Mouse (Mus musculus) T-helper 2 cell (primary cell): ENCODE results near the gene Hs6st2.

Experiments
- in situ Hi-C: fragments of 300-600 bp; cut with MboI, MseI; formaldehyde crosslinking; loops from one replicate; pipeline ENCODE4 v1.15.1; 2025; ENCODE audit warnings: high pct_unique_total_duplicates

The Hs6st2 gene

DNA sequence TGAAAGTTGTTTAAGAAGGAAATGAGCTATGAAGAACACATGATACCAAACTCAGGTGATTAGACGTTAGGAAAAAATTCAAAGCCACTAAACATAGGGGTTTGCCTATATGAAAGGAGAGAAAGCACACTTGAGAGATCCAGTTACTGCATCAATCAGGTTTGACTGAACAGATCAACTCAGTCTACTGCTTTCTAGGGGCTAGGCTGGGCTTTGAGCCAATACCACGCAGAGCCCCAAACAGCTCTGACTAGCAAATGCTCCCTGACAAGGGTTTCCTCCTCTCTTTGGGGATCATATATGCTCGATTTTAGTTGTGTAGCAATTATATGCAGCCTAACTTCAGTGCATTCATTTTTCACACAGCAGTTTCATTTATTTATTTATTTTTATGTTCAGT, 96.2 kb downstream of the Hs6st2 start:
- in situ Hi-C loops, result no loop called here

DNA sequence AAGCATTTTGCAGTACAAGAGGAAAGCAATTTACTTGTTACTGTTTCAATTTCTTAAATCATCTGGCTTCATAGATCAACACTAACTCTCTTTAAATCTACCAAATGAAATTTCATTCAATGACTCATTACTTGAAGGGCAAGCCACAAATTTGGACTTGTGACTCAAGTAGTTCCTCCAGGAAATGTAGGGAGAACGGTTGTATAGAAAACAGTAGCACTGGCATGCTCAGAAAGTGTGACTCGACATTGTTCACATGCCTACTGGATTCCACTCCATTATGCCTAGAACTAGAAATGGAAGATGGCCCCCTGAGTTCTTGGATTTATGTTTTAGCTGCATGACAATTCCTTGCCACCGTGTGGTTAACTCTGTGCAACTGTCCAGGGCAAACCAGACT, 100.0 kb downstream of the Hs6st2 start:
- in situ Hi-C loops, result no loop called here

DNA sequence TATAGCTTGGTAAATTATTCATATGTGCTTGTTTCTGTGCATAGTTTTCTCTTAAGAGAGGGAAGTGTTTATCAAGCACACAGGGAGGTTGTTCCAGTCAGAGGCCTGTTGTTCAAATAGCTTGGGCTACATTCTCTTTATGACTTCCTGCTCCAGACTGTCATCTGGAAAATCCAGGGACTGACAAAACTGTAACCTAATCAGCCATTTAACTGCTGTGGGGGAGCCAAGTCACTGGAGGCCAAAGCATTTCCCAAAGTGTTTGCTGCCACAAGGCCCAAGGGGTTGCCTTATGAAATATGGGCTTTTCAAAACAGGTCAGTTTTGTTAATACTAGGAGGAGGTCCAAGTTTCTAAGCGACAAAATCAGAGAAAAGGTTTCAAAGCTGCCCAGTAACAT, 119.8 kb downstream of the Hs6st2 start:
- in situ Hi-C loops, result no loop called here

DNA sequence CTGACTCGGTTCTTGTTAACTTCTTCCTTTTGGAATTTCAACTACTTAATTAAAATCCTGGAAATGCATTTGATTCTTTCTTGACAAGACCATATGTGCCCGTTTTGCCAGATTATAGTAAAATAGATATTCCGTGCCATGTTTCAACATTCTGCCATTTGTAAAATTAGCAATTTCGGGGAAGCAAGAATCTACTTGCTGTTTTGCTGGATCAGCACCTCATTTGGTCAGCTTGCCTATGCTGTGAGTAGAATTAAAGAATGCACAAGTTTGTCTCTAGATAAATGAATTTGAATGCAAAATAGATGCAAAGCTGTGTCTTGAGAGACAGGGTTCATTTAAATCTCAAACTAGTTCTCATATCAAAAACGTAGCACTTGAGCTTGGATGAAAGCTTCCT, 142.0 kb downstream of the Hs6st2 start:
- in situ Hi-C loops, result no loop called here

DNA sequence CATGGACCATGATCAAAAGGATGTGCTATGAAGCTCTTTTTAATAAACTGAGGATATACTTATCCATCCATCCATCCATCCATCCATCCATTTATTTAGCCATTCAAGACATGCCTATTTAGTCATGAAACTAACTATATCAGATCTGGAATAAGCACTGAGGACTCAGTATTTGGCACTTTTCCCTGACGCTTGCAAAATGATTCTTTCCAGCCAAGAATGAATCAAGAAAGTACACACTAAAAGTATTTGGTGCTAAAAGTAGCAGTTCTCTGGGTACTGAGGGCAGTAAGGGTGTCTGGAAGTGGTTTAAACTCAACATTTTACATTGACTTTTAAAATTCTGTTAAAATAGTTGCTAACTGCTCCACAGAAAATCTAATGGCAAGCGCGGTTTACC, 144.6 kb downstream of the Hs6st2 start:
- in situ Hi-C loops, result no loop called here

DNA sequence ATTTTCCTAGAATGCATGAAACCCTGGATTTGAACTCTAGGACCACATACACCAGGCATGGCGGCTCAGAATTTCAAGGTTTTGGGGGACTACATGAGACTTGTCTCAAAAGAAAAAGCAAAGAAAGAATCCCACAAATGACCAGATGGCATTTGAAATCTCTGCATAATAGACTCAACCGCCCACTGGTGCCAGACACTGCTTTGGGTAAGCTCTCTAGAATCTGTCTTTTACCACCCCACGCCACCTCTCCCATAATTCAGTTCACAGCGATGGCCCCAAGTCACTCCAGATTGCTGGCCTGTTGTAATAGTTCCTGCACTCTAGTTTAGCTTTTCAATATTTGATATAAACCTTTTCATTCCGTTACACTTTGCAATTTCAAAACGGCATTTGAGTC, 146.4 kb downstream of the Hs6st2 start:
- in situ Hi-C loops, result no loop called here

DNA sequence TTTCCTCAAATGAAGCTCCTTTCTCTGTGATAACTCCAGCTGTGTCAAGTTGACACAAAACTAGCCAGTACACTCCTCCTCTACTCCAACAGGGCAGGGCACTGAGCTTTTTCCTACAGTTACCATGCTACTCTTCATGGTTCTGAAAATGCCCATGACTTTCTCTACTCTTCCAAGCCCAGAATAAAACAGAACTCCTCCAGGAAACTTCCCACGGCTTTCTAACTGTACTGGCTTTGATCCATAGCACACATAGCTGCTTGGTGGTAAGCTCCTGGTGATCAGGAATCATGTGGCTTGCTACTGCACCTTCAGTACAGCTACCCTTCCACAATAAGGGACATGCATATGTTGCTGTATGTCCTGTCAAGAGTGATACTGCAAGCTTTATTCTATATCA, 150.5 kb downstream of the Hs6st2 start:
- in situ Hi-C loops, result no loop called here

DNA sequence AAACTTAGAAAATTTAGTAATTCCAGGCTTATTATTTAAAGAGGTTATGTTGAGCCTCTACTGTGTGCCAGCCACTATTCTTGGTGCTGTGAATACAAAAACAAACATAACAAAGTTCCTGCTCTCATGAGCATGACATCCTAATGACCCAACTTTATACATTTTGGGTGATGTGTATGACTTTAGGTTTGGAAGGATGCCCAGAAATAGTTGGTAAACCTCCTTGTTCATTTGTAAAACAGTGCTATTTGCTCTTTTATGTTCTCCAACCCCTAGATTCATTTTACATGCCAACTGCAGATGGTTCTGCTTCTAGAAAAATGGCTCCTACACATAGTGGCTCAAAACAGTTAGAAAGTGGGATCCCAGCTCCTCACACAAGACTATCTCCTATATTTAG, 153.1 kb downstream of the Hs6st2 start:
- in situ Hi-C loops, result no loop called here

DNA sequence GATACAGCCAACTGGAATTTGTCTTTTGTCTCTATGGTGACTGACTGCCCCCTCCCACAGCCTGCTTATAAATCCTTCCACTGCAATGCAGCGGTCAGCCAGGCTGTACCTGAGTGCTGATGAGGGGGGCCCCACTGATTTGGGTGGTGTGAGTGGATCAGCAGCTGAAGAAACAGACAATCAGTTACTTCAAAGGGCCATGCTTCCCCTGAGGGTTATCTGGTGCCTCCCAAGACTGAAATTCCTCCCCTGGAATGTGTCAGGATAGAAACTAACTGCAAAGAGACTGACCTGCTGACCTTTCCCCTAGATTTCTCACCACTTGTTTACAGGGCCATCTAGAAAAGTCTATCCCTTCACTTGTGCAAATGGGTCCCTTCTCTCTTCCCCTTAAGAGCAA, 166.8 kb downstream of the Hs6st2 start:
- in situ Hi-C loops, result no loop called here

DNA sequence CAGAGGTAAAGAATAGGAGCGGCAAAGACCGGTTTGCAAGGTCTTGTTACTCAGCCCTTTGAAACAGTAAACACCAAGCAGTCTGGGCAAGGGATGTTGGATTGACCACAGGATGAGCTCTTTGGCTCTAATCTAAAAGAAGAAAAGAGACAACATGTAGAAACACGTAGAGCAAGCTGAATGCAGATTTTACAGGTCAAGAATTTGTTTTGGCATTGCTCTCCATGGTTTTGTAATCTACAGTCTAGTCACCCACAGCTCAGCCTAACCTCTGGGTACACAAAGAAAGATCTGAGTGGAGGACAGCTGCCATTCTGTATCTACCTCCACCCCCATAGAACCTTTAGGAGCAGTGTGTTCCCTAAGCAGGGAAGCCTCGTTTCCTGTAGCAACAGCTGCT, 175.1 kb downstream of the Hs6st2 start:
- in situ Hi-C loops, result no loop called here

DNA sequence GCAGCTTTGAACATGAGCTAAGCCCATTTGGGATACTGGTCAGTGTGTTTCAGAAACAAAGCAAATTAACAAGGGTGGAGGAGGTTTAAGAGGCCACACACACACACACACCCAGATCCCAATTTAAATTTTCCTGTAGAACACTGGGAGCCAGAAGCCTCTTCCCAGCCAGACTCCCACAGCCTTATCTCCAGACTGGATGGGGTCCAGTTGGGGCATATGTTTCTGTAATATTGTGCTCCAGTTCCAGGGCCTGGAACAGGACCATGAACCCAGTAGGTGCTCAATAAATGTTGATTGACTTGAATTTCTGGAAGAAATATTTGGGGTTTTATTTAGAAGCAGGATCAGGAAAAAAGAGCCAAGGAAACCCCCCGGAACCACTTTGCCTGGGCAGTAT, 176.0 kb downstream of the Hs6st2 start:
- in situ Hi-C loops, result no loop called here

DNA sequence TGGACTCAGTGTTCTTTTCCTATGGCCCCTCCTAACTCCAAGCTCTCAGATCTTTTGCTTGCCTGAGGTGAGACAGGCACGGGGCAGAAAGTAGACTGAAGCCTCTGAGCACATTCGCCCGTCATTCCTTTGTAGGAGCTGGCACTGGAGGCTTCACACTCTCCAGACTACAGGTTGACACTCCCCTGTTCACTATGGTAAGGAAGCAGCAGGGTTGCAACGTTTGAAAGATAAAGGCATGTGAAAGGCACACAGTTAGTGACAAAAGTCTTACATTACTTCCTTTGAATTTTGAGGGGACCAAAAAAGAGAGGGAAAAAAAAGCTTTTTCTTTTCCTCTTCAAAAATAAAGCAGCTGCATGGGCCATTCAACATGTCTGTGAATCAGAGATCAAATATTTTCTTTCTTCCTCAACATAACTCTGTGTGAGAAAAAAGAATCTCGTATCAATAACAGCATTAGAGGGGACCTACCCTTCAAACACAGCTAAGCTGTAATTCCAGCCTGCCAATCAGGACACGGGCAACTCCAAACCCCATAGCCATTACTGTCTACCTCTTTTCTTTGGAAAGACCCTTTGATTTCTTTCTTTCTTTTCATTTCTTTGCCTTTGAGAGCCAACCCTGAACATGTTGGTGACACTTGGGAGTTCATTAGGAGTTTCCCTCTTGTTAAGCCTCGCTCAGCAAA, 177.7 kb downstream of the Hs6st2 start:
- in situ Hi-C loops, result no loop called here

DNA sequence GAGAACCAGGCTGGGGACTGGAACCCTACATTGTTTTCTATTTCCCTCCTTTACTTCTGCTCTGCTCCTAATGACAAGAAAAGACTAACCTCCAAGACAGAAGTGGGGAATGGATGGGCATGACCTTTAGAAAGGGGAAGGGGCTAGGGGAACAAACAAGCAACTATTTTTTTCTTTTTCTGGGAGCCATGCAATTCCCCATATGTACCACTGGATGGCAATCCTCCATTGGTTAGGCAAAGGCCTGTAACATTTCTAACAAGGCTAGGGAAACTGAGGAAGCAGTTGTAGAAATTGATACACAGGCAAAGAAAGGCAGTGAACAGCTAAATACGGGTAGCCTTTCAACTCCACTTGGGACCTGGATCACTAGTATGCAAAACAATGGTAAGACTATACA, 183.8 kb downstream of the Hs6st2 start:
- in situ Hi-C loops, result loop anchor here (10.0 kb wide), 1 partner anchor 1427 kb away; no protein-coding TSS in a partner anchor

DNA sequence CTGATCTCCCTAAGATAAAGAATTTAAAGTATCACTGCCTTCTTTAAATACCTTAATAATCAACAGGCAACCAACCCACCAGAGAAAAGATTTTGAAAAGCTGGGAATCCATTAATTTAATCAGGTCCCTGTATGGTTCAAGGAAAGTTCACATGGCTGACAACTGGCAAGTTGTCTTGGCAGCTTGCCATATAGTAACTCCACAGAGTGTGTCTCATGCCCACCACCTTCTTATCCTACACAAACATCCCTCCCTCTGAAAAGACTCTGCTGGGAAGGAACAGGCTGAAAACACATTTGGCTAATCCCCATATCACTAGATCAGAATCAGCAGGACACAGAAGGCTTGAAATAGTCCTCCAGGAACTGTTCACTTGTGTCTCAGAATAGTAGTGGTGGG, 193.3 kb downstream of the Hs6st2 start:
- in situ Hi-C loops, result no loop called here

DNA sequence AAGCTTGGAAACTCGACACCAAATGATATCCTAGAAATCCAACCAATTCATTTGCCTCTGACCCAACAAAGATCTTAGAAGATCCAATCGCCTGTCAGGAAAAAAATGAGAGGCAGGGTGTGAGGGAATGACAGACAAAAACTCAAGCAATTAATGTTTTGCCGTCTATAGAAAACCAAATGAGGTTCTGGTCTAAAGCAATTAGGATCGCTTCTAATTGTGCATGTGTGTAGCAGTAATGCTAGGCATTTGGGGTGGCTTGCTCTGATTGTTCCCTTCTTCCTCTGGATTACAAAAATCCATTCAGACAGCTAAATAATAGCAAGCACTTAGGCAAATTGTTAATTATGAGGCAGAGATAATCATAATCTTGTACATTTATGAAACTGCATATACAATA, 212.2 kb downstream of the Hs6st2 start:
- in situ Hi-C loops, result no loop called here

DNA sequence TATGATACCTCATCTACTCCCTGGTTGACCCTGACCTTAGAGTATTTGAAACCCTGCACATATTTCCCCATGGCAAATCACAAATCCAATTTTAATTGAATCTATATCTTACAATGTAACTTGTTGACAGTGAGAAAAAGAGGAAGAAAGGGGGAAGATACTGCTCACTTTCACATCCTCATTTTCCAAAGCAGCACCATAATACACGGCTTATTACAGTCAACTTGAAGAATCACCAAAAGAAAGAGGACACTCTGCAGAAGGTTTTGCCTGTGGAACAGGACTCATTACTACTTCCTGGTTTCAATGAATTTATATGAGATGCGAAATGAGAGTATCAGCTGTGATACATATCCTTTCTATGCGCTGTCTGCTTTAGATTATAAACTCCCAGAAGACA, 220.2 kb downstream of the Hs6st2 start:
- in situ Hi-C loops, result no loop called here

DNA sequence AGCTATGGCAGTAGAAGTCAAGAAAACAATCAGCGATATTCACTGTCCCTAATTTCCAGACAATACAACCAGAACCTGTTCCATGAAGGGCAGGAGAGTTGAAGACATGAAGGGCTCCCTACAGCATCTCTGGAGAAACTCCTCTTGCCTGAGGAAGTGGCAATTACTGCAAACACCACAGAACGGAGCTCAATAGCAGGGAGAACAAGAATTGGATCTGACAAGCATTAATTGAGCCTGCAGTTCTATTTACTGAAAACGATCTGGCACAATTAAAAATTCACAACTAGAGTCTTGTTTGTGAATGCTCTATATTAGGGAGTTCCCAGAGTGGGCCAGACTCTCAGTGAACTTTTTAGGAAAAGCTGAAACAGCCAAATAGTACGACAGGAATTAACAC, 238.3 kb downstream of the Hs6st2 start:
- in situ Hi-C loops, result no loop called here

DNA sequence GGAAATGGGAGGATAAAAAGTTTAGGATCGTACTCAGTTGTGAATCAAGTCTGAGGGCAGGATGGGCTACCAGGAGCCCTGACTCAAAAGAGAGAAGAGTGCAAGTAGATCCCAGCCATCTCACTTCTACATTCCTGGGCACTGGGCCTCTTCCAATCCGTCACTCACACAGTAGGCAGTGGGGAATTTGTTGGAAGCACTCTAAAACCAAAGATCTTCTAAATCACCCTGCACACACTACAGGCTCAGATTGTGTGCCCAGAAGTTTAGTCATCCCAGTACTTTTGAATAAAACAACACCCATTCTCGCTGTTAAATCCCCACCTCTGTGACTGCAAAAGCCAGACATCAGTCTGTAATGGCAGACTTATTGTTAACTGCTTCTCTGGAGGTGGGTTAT, 249.9 kb downstream of the Hs6st2 start:
- in situ Hi-C loops, result no loop called here

DNA sequence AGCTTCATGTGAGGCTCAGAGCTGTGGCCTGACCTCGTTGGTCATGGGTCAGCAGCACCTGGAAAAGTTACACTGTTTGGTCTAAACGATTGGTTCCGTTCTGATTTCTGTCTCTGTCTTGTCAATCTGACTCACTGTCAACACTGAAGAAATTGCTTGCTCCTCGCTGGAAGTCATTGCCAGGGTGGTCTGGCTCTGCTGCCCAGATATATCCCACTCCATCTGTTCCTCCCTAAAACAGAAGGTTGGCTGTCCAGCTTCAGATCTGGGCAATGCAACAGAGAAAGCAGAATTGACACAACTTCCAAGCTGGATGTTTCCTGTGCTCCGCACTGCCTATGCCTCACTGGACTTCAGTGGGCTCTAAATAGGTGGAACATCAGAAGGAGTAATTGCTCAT, 256.6 kb downstream of the Hs6st2 start:
- in situ Hi-C loops, result no loop called here

DNA sequence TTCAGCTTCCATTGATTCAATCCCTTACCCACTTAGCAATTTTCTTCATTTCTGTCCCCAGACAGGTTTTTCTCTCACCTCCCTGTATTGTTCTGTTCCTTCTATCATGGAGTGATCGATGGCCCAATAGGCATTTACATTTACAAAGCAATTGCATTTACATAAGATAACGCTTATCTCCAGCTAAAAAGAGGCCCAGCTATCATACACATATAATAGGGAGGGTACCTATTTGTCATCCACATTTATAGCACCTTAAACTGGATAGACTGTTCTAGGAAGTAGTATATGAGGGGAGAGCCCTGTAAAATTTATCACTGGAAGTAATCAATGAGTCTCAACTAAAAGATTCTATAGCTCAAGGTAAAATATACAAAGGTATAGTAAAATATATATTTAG, 271.4 kb downstream of the Hs6st2 start:
- in situ Hi-C loops, result no loop called here

DNA sequence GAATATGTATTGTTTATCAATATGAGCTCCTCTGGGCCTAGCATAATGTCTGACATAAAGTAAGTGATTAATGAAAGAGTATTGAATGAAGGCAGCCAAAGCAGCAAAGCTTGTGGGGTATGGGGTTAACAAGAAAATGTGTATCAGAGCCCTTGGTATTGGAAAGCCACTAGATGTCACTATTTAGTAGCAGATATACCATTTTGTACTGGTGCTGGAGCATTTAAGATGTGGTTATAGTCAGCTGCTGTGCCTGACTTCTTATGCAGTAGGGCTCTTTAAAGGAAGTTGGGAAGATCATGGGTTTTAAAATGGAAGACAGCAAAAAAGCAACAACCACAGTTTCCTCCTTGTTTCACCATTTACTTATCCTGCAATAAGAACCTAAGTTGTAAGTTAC, 284.2 kb downstream of the Hs6st2 start:
- in situ Hi-C loops, result no loop called here

DNA sequence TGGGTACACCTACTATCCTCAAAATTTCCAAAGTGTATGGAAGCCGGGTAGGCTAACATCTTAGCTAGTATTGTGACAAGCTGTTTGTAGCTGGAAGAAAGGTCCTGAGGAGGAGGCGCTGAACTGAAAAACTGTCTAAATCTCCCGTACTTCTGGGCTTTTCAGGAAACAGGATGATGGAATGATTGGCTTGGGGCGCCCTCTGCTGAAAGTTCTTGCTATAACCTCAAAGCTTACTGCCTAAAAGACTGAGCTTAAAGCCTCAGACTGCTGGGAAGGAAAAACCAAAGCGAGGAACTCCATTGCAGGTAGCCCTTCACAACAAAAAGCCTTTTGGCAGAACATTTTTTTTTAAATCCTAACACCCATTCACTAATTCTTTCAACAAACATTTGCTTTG, 307.0 kb downstream of the Hs6st2 start:
- in situ Hi-C loops, result loop anchor here (5.0 to 25.0 kb wide), 2 partner anchors 307 to 712 kb away; no protein-coding TSS in a partner anchor

DNA sequence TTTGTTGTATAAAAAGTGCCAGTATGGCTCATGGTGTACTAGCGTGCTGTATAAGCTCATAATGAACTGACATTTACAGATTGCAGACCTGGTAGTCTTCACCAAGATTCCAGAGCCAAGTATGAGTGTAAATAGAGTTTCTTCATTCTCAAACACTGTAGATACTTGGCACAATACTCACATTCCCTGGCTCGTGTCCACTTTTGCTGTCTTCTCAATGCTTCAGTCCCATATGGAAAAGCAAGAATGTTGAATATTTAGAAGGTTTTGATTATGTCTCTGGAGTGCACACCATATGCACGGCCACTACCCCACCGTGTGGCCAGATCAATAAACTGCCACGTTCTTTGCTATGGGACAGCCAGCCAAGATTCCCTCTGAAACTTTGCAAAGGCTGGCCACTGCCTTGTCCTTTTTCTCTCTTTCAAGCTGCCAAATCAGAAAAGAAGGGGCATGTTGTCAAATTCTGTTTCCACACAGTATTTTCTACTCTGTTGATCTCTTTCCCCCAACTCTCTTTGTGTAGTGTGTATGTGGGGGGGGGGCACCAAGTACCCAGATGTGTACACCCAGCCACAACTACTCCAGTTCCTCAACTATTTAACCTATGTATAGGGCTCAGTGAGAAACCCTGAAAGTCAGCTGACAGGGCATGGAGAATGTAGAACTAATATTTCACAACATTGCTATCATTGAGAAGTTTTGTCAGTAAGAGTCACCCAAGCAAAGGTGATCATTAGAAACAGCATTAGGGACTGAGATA, 309.0 kb downstream of the Hs6st2 start:
- in situ Hi-C loops, result loop anchor here (5.0 to 25.0 kb wide), 2 partner anchors 305 to 710 kb away; no protein-coding TSS in a partner anchor
